Mouse (Mus musculus) telencephalon, adult 2 months (tissue): ENCODE data around the gene Crygd.

Experiments
- DNase-seq: peaks from one replicate; pipeline ENCODE4 v3.0.0-alpha.2; 2011; ENCODE audit warnings: low read depth, low spot score

The Crygd gene

DNA sequence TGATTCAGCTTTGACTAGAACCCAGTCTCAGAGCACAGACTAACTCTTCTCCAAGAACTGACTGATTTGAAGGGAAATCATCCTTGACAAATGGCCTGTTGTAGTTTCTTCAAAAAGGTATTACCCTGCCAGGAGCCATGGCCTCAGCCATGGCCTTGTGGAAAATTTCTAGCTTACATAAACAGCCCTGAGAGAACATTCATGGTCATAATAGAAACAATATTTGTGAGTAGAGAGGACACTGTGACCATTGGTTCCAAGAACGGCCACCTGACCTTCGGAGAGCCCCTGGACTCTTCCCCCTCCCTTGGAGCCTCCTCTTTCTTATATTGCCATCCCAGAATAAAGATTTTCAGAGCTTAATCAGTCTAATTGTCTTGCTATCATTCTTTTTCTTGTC is 19.8 kb downstream of the Crygd start:
- DNase-seq: no peak

DNA sequence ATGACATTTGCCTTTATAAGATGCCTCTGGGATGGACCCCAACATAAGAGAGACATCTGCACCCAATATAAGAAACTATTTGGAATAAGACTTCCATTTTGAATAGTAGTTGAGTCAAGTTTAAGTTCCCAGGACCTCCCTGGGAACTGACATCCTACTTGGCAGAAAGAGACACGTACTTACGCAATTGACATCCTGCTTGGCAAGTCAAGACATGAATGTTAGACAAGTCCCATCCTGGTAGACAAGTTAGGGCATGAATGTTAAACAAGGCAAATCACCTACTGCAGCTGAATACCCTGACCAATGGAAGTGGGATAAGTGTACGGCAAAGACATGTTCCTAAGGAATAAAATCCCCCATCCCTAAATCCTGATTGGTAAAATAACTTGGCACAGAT is 21.4 kb downstream of the Crygd start:
- no peak for DNase-seq

DNA sequence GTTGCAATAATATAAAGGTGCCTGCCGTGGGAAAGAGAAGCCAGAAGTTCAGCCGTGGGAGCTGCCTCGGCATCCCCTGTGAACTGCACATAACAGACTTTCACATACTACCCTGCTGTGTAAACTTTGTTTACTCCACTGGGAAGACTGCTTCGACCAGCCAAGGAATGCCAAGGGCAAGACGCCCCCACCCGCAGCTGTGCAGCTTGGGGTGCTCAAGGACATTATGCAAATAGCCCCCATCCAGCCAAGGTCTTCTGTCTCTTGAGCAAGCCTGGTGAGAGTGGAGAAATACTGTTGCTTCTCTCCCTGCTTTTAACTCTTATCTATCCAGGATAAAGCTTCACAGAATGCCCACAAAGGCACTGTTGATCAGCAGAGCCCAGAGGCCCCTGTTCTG is 22.4 kb downstream of the Crygd start:
- no peak for DNase-seq

DNA sequence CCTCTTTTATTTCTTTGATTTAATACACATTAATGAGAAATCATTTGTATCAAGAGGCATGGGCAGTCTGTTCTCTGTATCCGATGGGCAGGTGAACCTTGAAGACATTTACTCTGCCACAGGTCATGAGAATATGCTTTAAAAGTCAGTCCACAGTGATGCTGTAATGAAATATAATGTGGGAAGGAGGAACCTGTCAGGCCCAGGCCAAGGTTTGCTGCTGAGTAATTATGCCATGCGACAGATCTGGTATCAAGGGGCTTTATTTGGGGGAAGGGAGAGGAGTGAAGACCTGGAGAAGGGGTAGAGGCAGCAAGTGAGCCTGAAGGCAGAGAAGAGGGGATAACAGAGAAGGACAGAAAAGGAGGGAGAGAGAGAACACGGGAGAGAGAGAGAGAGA is 23.6 kb downstream of the Crygd start:
- DNase-seq: no peak

DNA sequence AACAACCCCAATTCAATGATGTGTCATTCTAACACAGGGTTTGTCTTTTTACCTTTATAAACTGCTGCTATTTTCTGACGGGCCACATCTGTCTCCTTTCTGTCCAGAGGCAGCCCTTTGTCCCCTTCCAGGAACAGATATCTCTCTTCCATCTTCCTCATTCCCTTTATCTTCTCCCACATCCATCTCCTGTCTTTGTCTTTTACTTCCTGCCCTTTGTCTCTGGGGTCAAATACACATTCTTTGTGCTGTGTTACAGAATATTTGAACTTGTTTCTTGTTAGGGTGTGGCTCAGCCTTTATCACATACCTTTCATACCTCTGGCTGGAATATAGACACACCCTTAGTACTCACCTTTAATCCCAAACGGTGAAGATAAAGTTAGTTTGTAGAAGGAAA is 25.7 kb downstream of the Crygd start:
- DNase-seq: no peak

DNA sequence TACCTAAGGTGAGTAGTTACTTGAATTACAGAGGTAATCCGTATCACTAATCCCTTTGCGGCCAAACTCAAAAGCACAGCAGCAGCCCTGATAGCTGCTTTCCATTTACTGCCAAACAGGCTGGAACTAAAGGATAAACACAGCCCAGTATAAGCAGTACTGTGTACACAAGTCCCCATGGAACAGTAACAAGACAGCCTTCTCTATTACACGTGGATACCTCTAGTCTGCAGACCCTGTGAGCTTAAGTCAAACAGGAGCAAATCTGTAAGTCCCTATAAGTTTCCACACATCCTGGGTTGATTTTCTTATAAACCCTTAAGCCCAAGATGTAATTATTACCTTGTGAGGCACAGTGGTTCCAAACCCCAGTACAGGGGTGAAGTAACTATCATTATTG is 27.7 kb downstream of the Crygd start:
- no peak for DNase-seq

DNA sequence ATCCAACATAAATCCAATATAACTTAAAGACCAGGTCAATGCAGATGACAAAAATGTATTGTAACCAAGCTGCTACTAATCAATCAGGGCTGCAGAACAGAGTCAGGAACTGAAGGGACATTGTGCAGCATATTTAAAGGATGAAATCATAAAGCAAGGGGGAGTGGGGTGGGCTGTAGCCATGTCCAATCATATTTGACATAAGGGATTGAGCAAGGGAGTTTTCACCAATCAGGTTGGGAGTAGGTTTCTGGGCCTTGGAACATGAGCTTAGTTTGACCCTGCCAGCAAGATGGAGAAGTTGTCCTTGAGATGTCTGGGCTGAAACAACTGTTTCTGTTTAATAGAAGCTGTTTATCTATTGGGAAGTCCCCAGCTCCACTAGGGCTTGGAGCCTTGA is 30.6 kb downstream of the Crygd start, which contains the start of gene Akr1cl:
Akr1cl (minus strand) TSS at position 119 of the 400 bp plus-strand sequence.
- DNase-seq: no peak

DNA sequence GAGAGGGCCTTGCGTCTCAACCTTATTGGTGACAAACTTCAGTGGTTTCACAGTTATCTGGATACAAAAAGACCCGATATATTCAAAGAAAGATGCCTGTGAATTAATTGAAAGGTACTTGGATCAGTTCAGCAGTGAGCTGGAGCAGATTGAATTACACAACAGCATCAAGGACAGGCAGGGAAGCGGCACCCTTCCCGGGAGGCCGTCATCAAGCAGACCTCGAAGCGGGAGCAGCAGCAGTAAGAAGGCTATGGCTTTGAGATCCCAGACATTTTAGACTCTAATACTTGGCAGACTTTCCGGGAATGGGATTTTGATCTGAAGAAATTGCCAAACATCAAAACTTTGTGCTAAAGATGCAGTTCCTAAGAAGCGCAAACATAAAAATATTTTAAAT is 35.0 kb downstream of the Crygd start:
- no peak for DNase-seq

DNA sequence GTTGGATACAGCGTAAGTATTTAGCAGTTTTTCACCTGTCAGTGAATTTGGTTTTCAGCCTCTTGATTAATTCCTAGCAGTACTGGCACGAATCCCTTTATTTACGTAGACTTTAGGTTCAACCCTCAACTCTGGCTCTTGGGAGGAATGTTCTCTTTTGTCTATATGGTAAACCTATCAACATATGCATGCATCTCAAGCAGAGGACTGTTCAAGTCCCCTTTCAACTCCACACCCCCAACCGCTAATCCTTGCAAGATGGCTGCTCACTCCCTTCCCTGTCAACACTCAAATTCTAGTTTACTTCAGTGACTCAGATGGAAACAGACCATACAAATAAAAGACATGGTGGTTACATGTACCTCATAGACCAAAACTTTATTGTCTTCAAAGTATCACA is 50.5 kb downstream of the Crygd start:
- no peak for DNase-seq
